Mouse (Mus musculus) left cerebral cortex, postnatal 10 days (tissue): ENCODE measurements around the gene Gm21870. TPM values are rescaled to one million over a fixed set of nuclear protein-coding genes. Genes with fewer than 3 reads are reported as not detected.
"Not testable (repeated sequence)": the region's sequence is repeated elsewhere in the genome, so short reads cannot be mapped to it uniquely, and the experiment has no call there.

Experiments
- DNase-seq, 2 experiments: peaks; one replicate each; pipeline ENCODE4 v3.0.0; 2021 to 2022; ENCODE audit warnings: low spot score in 2 of 2, mixed read lengths in 1 of 2; ENCODE audit errors: extremely low spot score in 1 of 2
- intact Hi-C: fragments of 180-260 bp; cut with DNase I; formaldehyde crosslinking; loops from one replicate; pipeline ENCODE4 v1.15.1; 2025
- total RNA-seq, 2 experiments: library from RNA; stranded (reverse); gene quantifications; 2 replicates each; pipeline ENCODE4 v1.2.3; 2021

Gm21870 gene
- total RNA-seq: not detected

- DNase-seq, intact Hi-C loops: not testable (repeated sequence)
Measured at GRCm38 (mm10) chrX:33986716-33987115, at the start of gene Gm21870. TSS of gene Gm21870 (minus strand) at chrX:33986816.

DNA sequence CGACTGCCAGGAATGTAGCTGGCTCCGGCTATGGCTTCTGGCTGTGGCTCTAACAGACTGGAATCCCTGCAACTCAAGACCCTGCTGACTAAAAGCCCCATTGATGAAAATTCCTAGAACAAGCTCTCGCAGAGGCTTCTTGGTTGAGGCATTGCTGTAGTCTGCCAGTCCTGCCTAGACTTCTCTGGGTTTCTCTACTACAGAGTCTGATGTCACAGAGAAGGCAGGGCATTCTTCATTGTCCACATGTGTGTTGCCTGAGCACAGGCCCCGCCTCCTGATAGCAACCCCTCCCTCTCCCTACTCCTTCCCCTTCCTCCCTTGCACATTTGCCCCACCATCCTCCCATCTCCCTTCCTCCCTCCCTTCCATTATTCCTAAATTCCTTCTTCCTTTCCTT lies 30.2 kb downstream of the Gm21870 start, which contains the start of gene Btbd35f6:
Gene Btbd35f6 (minus strand): TSS at position 101 of the 400 bp plus-strand sequence.
- DNase-seq, intact Hi-C loops: not testable (repeated sequence)

Other genes with a start within 250 kb of the Gm21870 start
- not detected for gene Btbd35f6, start 30.3 kb downstream of the Gm21870 start, total RNA-seq
- gene Btbd35f9, start 174.7 kb upstream of the Gm21870 start, total RNA-seq: not detected